Mouse (Mus musculus) cerebellum, adult 9-10 months (tissue): ENCODE measurements at regions not wholly inside any gene's neighbourhood (a gene's known extent, or its start where the extent isn't known, plus 50 kb on each side); places are given as distances from the start of the nearest gene placed in this dataset.
A peak's percentile ranks its signal among the peaks of the same experiment; 100 is the strongest.

Experiments
- DNase-seq: peaks from one replicate; pipeline ENCODE4 v3.0.0; 2022

- no peak for DNase-seq
These were observed 215.2 kb downstream of the Cryba4 start for GRCm38 (mm10) chr5:112037080-112037479.

GRCm38 (mm10) chr5:112039645-112040372, 212.5 kb downstream of the Cryba4 start:
- DNase-seq = no peak

- DNase-seq = no peak
These were observed 211.6 kb downstream of the Cryba4 start for GRCm38 (mm10) chr5:112040678-112041077.

- DNase-seq = no peak
These were observed 211.0 kb downstream of the Cryba4 start for GRCm38 (mm10) chr5:112041285-112041684.

DNA sequence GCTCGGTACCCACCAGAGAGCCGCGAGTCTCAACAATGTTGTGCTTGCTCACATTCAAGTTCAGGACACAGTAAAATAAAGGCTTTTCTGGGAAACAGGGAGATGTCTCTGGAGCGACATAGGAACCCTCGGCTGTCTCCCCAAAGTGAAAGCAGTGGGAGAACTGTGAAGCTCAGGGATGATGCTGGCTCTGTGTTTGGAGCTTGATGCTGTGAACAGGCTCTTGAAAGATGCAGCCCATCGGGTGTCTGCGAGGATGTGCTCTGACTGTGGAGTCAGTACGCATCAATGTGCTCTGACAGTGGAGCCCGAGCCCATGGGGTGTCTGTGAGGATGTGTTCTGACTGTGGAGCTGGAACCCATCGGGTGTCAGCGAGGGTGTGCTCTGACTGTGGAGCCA, 210.1 kb downstream of the Cryba4 start:
- no peak for DNase-seq

DNA sequence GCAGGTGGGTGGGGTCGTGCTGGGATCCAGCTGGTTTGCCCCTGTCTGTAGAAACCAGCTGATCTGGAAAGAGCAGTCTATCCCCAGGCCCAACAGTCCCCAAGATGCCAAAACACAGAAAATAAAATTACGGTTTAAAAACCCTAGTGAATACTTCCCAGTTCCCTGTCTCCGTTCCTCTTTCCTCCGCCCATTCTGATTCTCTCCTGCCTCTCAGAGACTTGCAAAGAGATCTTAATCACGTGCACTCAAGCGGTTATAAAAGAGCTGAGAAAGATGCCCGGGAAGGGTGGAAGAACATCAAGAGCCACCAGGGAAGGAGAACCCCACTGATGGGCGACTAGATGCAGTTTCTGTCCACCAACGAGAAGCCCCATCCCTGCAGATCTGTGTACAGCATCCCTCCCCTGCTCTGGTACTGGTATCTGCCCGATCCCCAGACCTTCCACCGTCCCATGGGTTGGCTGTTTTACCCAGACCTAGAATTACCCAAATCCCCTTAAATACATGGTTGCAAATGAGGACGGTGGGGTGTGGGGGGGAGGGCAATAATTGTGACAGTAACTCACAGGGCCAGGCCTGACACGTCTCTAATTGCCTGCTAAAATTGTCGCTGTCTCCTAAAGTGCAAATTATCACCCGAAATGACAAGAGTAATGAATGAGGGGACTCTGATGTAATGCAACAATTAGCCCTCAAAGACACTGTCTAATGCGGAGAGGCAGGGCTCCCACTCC, 202.1 kb downstream of the Cryba4 start:
- DNase-seq = no peak

DNA sequence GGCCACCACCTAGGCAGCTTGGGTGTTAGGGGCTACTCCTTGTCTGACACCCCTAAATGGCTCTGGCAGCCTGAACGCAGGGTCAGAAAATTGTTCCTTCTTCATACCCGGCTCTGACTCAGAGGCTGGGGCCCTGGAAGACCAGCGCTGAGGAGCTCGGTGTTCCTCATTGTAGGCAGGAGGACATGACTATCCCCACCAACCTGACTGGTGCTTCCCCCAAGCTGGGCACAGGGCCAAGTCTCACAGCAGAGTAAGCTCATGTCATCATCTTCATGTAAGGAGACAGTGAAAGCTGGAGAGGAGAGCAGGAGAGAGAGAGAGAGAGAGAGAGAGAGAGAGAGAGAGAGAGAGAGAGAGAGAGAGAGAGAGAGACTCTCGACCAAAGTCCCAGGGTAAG, 201.4 kb downstream of the Cryba4 start:
- no peak for DNase-seq

DNA sequence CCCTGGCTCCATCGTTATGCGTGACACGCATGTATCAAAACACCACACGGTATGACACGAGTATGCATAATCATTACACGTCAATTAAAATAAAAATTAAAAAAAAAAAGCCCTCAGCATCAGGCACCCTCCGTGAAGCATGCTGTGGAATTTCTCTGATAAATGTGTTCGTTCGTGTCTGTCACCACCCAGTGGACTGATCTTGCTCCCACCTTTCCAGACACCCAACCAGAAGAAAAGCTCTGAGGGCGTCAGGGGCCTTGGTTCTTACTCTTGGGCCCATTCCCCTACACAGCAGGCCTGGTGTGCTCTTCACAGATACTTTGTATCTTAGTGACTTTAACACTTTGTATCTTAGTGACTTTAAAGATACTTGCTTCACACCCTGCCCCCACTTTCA, 200.5 kb downstream of the Cryba4 start:
- DNase-seq = no peak

- DNase-seq = no peak
These were observed 198.6 kb downstream of the Cryba4 start for GRCm38 (mm10) chr5:112053600-112054155.

GRCm38 (mm10) chr5:112055018-112055417, 197.3 kb downstream of the Cryba4 start:
- no peak for DNase-seq

DNA sequence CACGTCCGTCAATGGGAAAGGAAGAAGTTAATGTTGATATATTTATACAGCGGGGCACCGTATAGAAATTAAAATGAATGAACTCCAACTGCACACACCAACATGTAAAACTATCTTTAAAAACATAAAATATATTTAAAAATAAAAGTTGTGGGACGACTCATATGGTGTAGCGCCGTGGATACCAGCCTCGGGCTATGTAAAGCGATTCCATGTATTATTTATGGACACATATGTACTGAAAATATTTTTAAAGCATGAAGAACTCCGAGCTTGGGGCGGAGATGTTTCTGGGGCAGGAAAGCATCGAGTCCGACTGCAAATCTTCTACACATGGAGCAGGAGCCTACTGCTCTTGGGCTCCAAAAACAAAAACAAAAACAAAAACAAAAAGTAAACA, 182.4 kb downstream of the Cryba4 start:
- no peak for DNase-seq

DNA sequence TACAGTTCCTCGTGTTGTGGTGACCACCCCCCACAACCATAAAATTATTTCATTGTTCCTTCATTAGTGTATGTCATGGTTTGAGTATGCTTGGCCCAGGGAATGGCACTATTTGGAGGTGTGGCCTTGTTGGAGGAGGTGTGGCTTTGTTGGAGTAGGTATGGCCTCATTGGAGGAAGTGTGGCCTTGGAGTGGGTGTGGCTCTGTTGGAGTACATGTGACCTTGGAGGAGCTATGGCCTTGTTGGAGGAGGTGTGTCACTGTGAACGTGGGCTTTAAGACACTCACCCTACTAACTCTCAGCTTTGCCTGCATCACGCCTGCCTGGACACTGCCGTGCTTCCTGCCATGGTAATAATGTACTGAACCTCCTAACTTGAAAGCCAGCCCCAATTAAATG, 179.9 kb downstream of the Cryba4 start:
- no peak for DNase-seq

- no peak for DNase-seq
These were observed 175.2 kb downstream of the Cryba4 start for GRCm38 (mm10) chr5:112077097-112077496.

DNA sequence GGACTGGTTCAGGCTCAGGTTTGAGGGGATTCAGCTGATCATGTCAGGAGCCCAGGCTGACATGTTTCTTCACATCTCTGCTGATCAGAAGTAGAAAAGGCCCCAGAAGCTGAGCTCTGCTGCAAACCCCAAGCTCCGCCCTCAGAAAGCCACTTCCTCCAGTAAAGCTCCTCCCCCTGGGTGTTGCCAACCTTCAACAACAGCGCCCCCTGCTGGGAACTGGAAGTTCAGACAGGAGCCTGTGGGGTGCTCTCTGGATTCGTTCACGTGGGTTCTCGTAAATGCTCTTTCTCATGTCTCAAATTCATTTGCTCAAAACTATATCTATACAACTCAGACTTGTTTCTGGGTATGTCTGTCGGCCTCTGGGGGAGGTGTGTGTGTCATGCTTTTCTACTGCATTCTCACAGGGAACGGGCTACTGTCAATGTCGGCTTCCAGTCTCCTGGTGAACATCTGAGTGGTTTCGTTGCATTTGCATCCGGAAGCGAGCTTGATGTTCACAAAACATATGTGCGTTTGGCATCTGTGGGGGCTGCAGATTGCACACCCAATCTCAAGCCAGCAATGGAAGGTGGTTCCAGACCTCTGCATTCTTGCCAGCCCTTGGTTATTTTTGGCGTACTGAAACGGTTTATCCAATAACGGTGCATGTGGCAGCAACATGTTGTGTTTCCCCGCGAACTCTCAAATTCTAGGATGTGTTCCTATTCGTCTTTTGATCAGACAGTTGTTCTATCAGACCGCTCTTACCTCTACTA, 174.3 kb downstream of the Cryba4 start:
- no peak for DNase-seq

DNA sequence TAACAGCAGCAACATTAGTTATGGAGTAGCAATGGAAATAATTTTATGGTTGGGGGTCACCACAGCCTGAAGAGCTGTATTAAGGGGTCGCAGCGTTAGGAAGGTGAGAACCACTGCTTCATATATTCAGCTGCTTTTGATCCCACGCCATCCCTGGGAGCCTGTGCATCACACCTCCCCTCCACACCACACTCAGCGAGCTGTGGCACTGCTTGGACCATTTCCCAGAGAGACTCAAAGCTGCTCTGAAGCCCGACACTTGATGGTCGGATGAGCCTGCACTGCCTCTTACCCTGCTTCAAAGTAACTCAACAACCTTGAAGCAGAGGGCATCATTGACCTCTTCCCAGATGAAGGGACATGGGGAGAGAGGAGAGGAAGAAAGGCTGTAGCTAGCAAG, 171.3 kb downstream of the Cryba4 start:
- no peak for DNase-seq

GRCm38 (mm10) chr5:112091867-112092535, 160.3 kb downstream of the Cryba4 start:
- peak; percentile 62 for DNase-seq

DNA sequence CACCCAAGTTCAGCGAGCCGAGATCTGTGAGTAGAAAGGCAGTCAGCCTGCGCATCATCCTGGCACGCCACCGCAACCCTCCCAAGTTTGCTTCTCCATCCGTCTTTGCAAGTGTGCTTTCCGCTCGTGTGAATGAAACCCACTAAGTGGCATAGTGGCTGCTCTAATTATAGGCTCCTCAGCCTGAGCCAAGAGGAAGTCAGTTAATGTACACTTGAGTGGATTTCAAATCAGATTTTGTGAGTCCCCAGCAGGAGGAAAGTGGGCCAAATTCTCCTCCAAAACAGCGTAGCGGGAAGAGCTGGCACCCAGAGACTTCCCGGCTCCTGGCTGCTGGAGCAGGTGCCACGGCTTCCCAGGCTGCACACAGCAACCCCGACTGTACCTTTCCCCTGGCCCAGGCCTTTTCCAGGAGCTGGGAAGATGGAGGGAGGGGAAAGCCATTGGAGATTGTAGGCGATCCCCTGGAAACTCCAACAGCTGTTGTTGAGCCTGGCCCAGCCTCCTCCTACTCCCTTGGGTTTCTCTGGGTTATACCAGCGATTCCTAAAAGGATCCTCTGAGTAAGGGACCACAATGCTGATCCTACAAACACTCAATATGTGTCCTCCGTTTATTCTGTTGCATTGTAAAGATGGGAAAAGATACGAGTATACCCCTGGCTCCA, 158.3 kb downstream of the Cryba4 start:
- DNase-seq = peak; percentile 64

- DNase-seq = no peak
These were observed 153.7 kb downstream of the Cryba4 start for GRCm38 (mm10) chr5:112098469-112099085.

GRCm38 (mm10) chr5:112101739-112102590, 150.4 kb downstream of the Cryba4 start:
- DNase-seq = no peak

- no peak for DNase-seq
These were observed 141.9 kb downstream of the Cryba4 start for GRCm38 (mm10) chr5:112110306-112110969.
